Comparison of ENCODE assay signal across 17 mouse cellular contexts in genomic region chr13:95091546-95092445, GRCm38 (mm10).
DNase-seq lines count a peak whose midpoint lies in the region; ATAC-seq and TF ChIP-seq lines count a peak whose summit lies in the region.
"Had no signal": no experiment of that assay in that cellular context is flagged by ENCODE, and none has a peak within 500 bp of the region (broad histone marks: within the 10 kb centered on the region; RNA-seq: fewer than 3 reads in every experiment).

No protein-coding gene starts in this region.

- peak; percentile 40 for TF ChIP-seq CTCF in layer of hippocampus, adult 2 months (conservative IDR thresholded peaks at IDR 0.05)
- TF ChIP-seq CTCF in midbrain, postnatal 0 days (IDR thresholded peaks at IDR 0.05): peak; percentile 15; the same call in 1 of the 2 replicates

- no peaks in the 10 kb centered on the region; the same call in 1 of the 2 replicates for H3K4me1 ChIP-seq in embryonic facial prominence, embryonic 14.5 days (ENCODE audit: control insufficient read depth, insufficient read depth, low read length)
- peaks cover 9% of the 10 kb centered on the region; the same call in 1 of the 2 replicates for H3K4me1 ChIP-seq in embryonic facial prominence, embryonic 10.5 days
- H3K4me1 ChIP-seq in midbrain, postnatal 0 days (ENCODE audit: insufficient read depth, low read length): no peaks in the 10 kb centered on the region
- H3K4me1 ChIP-seq in midbrain, embryonic 16.5 days (ENCODE audit: control insufficient read depth, insufficient read depth, low read length): no peaks in the 10 kb centered on the region
- H3K4me1 ChIP-seq: midbrain, embryonic 15.5 days had no signal

- H3K4me2 ChIP-seq in embryonic facial prominence, embryonic 14.5 days (ENCODE audit: low read depth, low read length): no peak overlapping the region
- H3K4me2 ChIP-seq in midbrain, postnatal 0 days (ENCODE audit: low read depth, low read length, poor library complexity, severe bottlenecking): no peak overlapping the region
- H3K4me2 ChIP-seq in midbrain, embryonic 16.5 days (ENCODE audit: low read length): no peak overlapping the region
- H3K4me2 ChIP-seq: forebrain, embryonic 13.5 days; heart, embryonic 12.5 days; midbrain, embryonic 15.5 days; neural tube, embryonic 12.5 days had no signal

- H3K4me3 ChIP-seq in embryonic facial prominence, embryonic 14.5 days (ENCODE audit: low read depth, low read length): no peak overlapping the region
- no peak overlapping the region for H3K4me3 ChIP-seq in embryonic facial prominence, embryonic 10.5 days
- H3K4me3 ChIP-seq in layer of hippocampus, adult 2 months: no peak overlapping the region
- H3K4me3 ChIP-seq in midbrain, postnatal 0 days (ENCODE audit: low read depth, low read length): no peak overlapping the region
- no peak overlapping the region for H3K4me3 ChIP-seq in midbrain, embryonic 16.5 days (ENCODE audit: low read depth, low read length)
- H3K4me3 ChIP-seq: forebrain, embryonic 13.5 days; heart, embryonic 12.5 days; midbrain, embryonic 15.5 days; neural tube, embryonic 12.5 days had no signal

- H3K27ac ChIP-seq in embryonic facial prominence, embryonic 14.5 days (replicated peaks; ENCODE audit: low read depth, low read length): no peak overlapping the region
- H3K27ac ChIP-seq in embryonic facial prominence, embryonic 10.5 days (replicated peaks): no peak overlapping the region
- 0 out of 2 replicates have a peak overlapping the region, but pooled peaks have one; percentile 20 for H3K27ac ChIP-seq in layer of hippocampus, adult 2 months
- no peak overlapping the region for H3K27ac ChIP-seq in midbrain, postnatal 0 days (ENCODE audit: low read depth, low read length)
- no peak overlapping the region for H3K27ac ChIP-seq in midbrain, embryonic 16.5 days (ENCODE audit: low read length)
- H3K27ac ChIP-seq: forebrain, embryonic 13.5 days; macrophage; midbrain, embryonic 15.5 days; neural tube, embryonic 12.5 days had no signal

- DNase-seq in embryonic facial prominence, embryonic 14.5 days (ENCODE audit: low spot score): peak; percentile 43
- DNase-seq in embryonic facial prominence, embryonic 10.5 days (ENCODE audit: low spot score): no peak
- no peak for DNase-seq in layer of hippocampus, adult 2 months (ENCODE audit: low spot score in 2 of 2)
- no peak for DNase-seq in layer of hippocampus, adult 9-11 months
- DNase-seq in midbrain, postnatal 0 days (ENCODE audit: low spot score): no peak
- no peak for DNase-seq in ovary, postnatal 36 days (ENCODE audit: low spot score)
- no peak for DNase-seq in neural tube, embryonic 10.5 days (ENCODE audit: extremely low spot score, low spot score)
- DNase-seq: adrenal gland, postnatal 25 days; cerebellum, adult 8-10 months; embryo, embryonic 11 days; thymus, postnatal 4 days had no signal

- 68% methylated on average over 14 of the region's 14 CpGs for WGBS in embryonic facial prominence, embryonic 14.5 days
- 85% methylated on average over 14 of the region's 14 CpGs for WGBS in embryonic facial prominence, embryonic 10.5 days
- 81% methylated on average over 14 of the region's 14 CpGs for WGBS in midbrain, postnatal 0 days
- 86% methylated on average over 14 of the region's 14 CpGs for WGBS in midbrain, embryonic 16.5 days

- no peak overlapping the region for H3K9ac ChIP-seq in embryonic facial prominence, embryonic 14.5 days (ENCODE audit: low read depth, low read length)
- no peak overlapping the region for H3K9ac ChIP-seq in midbrain, postnatal 0 days (replicated peaks; ENCODE audit: low read length, poor library complexity, severe bottlenecking)
- no peak overlapping the region for H3K9ac ChIP-seq in midbrain, embryonic 16.5 days (ENCODE audit: low read depth, low read length)
- H3K9ac ChIP-seq: forebrain, embryonic 13.5 days; heart, embryonic 12.5 days; midbrain, embryonic 15.5 days; neural tube, embryonic 12.5 days had no signal

- no peaks in the 10 kb centered on the region for H3K9me3 ChIP-seq in embryonic facial prominence, embryonic 14.5 days (ENCODE audit: control insufficient read depth, low read length)
- no peaks in the 10 kb centered on the region for H3K9me3 ChIP-seq in embryonic facial prominence, embryonic 10.5 days
- H3K9me3 ChIP-seq in midbrain, postnatal 0 days (ENCODE audit: low read length): no peaks in the 10 kb centered on the region
- no peaks in the 10 kb centered on the region for H3K9me3 ChIP-seq in midbrain, embryonic 16.5 days (replicated peaks; ENCODE audit: control insufficient read depth, low read length, poor library complexity, severe bottlenecking)
- H3K9me3 ChIP-seq: forebrain, embryonic 13.5 days; heart, embryonic 12.5 days; midbrain, embryonic 15.5 days; neural tube, embryonic 12.5 days had no signal

- H3K36me3 ChIP-seq in embryonic facial prominence, embryonic 14.5 days (ENCODE audit: control insufficient read depth, insufficient read depth, low read length): no peaks in the 10 kb centered on the region
- H3K36me3 ChIP-seq in embryonic facial prominence, embryonic 10.5 days (replicated peaks): no peaks in the 10 kb centered on the region
- no peaks in the 10 kb centered on the region; the same call in 1 of the 2 replicates for H3K36me3 ChIP-seq in midbrain, postnatal 0 days (ENCODE audit: insufficient read depth, low read length)
- H3K36me3 ChIP-seq in midbrain, embryonic 16.5 days (ENCODE audit: control insufficient read depth, insufficient read depth, low read length): no peaks in the 10 kb centered on the region
- H3K36me3 ChIP-seq: heart, embryonic 12.5 days; midbrain, embryonic 15.5 days; neural tube, embryonic 12.5 days had no signal

- H3K27me3 ChIP-seq in embryonic facial prominence, embryonic 14.5 days (replicated peaks; ENCODE audit: control insufficient read depth, insufficient read depth, low read length): no peaks in the 10 kb centered on the region
- H3K27me3 ChIP-seq in embryonic facial prominence, embryonic 10.5 days (replicated peaks; ENCODE audit: low read depth, poor library complexity, severe bottlenecking): no peaks in the 10 kb centered on the region
- no peaks in the 10 kb centered on the region for H3K27me3 ChIP-seq in midbrain, postnatal 0 days (ENCODE audit: insufficient read depth, low read length)
- no peaks in the 10 kb centered on the region for H3K27me3 ChIP-seq in midbrain, embryonic 16.5 days (ENCODE audit: control insufficient read depth, insufficient read depth, low read depth, low read length)
- H3K27me3 ChIP-seq: forebrain, embryonic 13.5 days; heart, embryonic 12.5 days; midbrain, embryonic 15.5 days; neural tube, embryonic 12.5 days had no signal

- 0 out of 2 replicates have a peak, but pooled peaks have one; percentile 22 for ATAC-seq in embryonic facial prominence, embryonic 14.5 days (ENCODE audit: low read depth)
- no peak for ATAC-seq in midbrain, postnatal 0 days (ENCODE audit: low FRiP score)
- no peak for ATAC-seq in midbrain, embryonic 16.5 days
- ATAC-seq: forebrain, embryonic 13.5 days; midbrain, embryonic 15.5 days had no signal
